Mouse (Mus musculus) gastrocnemius, postnatal 10 days (tissue): ENCODE results near the gene Pllp. TPM values are rescaled to one million over a fixed set of nuclear protein-coding genes. Genes with fewer than 3 reads are reported as not detected.

Experiments used
- DNase-seq: peaks from one replicate; pipeline ENCODE4 v3.0.0; 2021; ENCODE audit warnings: mixed read lengths
- long read RNA-seq, 2 experiments: library from polyadenylated mRNA; stranded (forward); transcript quantifications; one replicate each; pipeline ENCODE4 v2.0.0; 2021
- total RNA-seq, 2 experiments: library from RNA; stranded (reverse); gene quantifications; 2 replicates each; pipeline ENCODE4 v1.2.3; 2021

Gene Pllp
- 10 to 100 TPM in 1 of 2 experiments, 1 to 10 TPM in 1; 7.1 to 11.7 TPM for total RNA-seq
- long read RNA-seq, experiment 1, transcript Pllp-201 (4 exons, 1,926 nt), result major isoform, 9 of 10 reads
- long read RNA-seq, experiment 1, partial matches to known transcripts, result 0 of 10 reads
- long read RNA-seq, experiment 1, other reads (novel, unspliced or antisense), result 0 of 10 reads
- long read RNA-seq, experiment 2, transcript Pllp-201 (4 exons, 1,926 nt), result major isoform, 11 of 13 reads
- long read RNA-seq, experiment 2, partial matches to known transcripts, result 0 of 13 reads
- long read RNA-seq, experiment 2, other reads (novel, unspliced or antisense), result 2 of 13 reads

DNA sequence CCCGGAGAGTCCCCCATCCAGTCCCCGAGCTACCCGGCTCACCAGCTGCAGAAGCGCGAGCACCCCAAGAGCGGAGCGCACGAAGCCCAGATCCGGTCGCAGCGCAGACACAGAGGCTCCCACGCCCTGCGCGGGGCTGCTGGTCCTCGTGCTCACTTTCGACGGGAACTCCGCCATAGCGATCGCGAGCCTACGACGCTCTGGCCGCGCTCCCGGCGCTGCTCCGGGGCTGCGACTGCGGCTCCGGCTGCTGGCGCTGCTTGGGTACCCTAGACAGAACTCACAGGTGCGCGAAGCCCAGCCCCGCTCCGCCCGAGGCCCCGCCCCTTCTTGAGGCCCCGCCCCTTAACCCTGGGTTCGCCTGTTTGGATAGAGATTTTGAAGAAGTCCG lies at the start of gene Pllp:
Gene Pllp, minus strand, starts transcription at position 285 of the 391 bp plus-strand sequence.
- DNase-seq, result no peak

DNA sequence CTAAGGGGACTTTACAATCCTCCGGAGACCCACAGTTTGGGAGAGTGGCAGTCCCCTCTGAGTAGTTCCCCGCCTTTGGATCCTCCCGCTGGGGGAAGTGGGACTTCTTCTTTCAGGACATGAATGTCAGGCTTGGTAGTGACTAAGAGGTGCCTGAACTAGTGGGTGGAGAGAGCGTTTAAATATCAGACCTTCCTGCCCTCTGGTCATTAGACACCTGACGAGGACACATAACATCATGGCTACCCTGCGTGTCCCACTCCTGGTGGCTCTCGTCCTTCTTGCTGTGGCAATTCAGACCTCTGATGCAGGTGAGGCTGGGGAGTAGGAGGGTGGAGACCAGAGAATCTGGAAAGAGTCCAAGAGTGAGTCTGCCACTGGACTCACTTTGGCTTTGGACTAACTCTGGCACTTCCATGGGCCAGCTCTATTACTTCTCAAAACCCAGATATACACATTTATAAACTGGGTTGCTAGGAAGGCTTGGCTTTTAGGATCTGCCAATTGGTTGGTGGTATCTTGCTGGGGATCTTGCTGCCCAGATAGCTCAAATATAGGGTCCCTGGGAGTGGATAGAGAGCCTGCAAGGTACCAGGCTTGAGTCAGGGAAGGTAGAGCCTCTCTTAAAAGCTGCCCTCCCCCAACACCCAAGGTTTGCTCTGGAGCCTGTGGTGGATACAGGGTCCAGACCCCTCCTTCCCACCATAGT lies 49.6 kb upstream of the Pllp start, which contains the start of gene Ccl22:
Gene Ccl22, plus strand, starts transcription at position 115 of the 709 bp plus-strand sequence.
- no peak for DNase-seq

DNA sequence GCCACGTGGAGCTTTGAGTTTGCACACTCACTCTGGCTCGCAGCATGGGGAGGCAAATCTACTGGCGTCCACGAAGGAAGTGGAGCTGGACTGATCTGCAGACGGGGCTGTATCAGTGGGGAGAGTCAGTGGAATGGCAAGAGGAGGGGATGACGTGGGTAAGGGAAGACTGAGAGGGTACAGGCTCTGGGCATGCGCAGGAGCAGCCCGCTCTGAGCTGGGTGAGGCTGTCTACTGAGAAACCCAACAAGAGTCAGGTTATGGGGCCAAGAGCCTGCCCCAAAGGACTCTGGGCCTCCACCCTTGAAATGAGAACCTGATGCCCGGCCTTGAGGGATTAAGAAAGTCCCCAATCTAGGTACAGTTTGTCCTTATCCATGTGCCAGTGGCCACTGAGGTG lies 48.9 kb upstream of the Pllp start:
- DNase-seq, result no peak

DNA sequence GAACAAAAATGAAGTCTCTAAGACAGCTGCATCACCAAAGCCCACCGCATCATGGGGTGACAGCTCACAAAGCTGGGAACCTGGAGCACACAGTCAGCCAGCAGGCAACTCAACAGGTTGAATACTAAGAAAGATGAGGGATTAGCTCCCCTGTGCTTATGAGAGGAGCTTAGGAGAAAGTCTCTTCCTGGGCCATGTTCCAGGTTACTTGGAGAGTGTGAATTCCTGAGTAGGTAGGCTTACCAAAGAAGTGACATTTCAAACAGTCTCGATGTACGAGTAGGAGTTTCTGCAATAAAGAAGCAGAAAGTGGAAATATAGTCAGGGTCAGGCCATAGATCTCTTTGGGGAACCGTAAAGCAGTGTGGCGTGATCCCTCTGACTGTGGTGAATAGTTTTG lies 48.4 kb upstream of the Pllp start:
- DNase-seq, result no peak

DNA sequence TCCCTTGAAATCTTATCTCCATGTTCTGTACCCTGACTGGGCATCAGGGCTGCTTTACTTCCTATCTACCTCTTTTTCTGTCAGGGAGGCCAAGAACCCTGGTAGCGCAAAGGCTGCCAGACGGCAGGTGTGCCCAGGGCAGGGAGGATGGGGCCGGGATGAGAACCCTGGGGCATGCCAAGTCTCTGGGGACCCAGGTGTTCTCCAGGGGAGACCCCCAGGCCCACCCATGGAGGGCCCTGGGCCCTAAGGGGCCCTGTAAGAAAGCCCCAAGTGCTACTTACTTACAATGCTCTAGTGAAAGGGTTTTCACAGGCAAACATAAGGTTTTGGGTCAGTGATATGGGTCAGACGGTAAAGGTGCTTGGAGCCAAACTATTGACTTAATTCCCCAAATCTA lies 45.6 kb upstream of the Pllp start:
- no peak for DNase-seq

DNA sequence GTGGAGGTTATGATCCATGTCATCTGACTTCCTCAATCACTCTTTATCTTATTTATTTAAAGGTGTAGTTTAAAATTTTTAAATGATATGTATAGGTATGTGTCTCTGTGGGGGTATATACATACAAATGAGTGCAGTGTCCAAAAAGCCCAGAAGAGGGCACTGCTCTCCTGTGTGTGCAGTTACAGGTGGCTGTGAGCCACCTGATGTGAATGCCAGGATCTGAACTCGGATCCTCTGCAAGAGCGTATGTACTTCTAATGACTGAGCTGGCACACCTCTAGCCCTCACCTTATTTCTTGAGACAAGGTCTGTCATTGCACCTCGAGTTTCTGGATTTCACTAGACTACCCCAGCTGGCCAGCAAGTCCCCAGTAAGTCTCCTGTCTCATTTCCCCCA lies 44.5 kb upstream of the Pllp start:
- no peak for DNase-seq

DNA sequence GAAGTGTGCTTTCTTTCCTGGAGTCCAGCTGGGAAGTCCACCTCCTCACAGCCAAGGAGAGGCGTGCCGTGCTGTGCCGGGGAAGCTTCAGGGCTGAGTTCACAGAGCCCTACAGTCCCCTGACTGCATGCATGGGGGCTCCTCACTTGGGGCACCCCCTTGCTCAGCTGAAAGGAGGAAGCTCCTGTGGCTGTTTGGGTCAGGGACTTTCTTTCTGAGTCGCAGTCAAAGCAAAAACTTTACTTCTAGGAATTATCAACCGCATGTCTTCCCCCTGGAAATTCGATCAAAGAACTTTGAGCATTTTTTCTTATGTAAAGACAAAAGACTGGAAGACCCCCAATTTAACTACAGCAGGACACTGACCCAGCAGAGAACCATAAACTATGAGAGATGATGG lies 43.8 kb upstream of the Pllp start:
- DNase-seq, result no peak

DNA sequence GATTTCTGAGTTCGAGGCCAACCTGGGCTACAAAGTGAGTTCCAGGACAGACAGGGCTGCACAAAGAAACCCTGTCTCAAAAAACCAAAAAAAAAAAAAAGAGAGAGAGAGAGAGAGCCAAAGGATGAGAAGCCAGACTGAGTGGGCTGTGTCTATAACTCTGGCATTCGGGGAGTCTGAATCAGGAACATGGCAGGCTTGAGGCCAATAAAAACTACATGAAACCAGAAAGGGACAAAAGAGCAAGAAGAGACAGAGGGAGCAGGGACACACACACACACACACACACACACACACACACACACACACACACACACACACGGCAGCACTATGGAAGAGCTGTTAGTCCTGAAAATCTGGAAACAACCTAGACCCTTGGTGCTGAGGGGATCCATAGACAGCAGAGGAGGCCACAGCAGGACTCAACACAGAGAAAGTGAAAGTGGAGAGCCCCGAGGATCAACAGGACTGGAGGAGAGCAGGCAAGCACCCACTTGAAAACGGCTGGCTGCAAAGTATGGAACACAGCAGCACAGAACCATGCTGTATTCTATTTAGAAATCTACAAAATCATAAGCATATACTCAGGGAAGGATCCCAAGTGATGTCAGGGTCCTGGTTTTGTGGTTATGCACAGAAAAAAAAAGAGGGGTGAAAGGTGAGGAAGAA lies 39.5 kb upstream of the Pllp start:
- DNase-seq, result no peak

DNA sequence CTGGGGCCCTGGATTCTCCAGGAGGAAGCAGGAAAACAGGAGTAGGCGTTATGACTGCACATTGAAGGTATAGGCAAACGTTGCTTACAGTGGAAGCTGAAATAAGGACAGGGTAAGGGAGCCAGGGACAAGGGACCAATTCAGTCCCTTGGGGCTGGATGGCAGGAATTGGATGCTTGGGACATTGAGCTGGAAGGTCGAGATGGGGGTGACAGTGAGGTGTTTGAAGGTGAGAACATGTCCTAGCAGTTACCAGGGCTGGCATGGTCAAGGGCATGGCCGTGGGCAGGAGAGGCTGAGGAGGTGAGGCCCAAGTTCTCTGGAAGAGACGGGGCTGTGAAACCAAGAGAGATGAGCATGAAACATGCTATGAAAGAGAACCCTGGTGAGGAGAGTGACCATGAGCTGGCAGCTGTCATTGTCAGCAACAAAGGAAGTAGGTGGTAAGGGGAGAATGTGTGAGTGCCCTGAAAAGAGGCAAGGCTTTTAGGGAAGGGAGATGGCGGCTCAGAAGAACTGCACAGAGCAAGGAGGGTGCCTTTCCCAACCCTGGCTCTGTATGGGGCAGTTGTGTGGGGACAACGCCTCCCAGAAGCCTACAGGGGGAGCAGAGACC lies 38.8 kb upstream of the Pllp start:
- DNase-seq, result no peak

DNA sequence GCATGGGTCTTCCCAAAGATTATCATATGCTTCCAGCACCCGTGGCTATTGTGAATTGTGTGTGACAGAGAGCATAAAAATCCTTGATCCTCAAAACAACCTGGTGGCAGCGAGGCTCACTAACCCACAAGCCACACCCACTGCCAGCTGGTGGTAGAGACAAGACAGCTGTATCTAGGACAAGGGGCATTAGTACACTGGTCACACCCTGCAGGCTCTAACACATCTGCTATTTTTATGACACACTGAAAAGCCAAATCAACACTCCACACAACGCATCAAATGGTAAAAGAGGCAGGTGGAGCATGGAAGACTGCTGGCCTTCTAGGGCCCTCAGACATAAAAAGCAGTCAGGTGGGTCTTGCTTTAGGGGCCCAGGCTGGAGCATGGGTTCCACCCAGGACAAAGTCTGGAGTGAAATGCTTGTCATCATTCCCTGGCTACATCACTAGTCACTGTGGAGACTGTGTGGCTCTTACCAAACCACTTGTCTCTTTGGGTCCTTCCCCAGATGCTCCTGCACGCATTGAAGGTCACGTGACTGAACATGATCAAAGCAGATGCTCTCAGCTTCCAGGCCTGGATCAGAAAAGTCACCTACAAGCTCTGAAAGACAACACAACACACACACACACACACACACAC lies 37.9 kb upstream of the Pllp start:
- no peak for DNase-seq

DNA sequence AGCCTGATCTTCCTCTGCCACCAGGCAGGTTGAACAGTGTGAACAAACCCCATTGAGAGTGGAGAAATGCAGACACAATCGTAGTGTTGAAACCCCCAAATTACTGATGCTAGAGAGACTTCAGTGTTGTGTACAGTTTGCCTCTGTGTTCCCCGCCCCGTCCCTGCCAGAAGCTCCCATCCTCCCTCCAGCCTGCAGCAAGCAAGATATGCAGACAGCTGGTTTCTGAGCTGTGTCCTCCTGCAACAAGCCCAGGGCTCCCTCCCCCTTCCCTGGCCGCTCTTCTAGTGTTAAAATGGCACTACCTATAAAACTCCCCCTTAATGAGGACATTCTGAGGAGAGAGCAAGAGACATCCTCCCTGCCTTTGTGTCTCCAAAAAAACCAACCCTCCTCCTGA lies 33.2 kb upstream of the Pllp start:
- DNase-seq, result no peak

DNA sequence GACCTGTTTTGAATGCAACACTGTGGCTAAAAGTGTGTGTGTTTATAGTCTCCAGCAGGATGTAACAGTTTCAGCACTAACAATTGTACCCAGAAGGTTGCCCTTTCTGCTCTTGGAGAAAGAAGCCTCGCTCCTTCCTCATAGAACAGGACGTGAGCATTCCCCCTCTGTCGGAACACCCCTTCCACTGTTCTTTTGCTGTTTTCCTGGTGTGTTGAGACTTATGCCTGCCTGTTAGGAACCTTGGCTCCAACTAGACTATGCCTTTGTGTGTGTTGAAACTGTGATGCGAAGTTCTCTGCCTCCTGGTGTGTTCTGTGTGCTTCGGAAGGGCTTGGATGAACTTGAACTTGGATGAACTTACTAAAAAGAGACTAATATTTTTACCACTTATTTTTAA lies 29.9 kb upstream of the Pllp start:
- no peak for DNase-seq

DNA sequence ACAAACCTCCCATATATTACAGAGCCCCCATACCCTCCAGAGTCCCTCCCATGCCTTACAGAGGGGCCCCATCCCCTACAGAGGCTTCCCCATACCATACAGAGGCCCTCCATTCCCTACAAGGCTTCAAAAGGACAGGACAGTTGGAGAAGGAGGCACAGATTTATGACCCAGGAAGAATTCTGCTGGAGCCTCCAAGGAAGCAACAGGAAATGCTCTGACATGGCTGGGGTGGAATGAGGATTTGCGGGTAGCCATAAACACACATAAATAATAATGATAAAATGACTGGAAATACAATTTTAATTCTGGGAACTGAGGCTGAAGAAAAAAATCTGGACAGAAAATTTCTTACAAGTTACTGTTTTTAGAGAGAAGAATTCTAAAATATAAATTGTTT lies 20.8 kb upstream of the Pllp start:
- DNase-seq, result no peak

DNA sequence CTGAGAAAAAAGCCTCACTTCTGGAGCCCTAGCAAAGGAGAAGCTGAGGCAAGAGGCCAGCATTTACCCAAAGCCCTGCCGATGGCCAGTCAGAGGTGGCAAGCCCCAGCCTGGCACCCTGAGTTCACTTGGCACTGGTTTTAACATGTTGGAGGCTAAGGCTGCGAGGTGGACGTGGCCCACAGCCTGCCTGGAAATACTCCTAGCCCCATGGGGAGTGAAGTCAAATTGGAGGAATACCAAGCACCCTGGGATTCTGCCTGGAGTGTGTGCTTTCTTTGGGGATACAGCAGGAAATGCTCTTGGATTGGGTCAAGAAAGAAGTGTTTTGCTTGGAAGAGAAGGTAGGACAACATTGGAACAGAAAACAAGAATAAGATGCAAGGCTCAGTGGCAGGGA lies 19.8 kb upstream of the Pllp start:
- DNase-seq, result no peak

DNA sequence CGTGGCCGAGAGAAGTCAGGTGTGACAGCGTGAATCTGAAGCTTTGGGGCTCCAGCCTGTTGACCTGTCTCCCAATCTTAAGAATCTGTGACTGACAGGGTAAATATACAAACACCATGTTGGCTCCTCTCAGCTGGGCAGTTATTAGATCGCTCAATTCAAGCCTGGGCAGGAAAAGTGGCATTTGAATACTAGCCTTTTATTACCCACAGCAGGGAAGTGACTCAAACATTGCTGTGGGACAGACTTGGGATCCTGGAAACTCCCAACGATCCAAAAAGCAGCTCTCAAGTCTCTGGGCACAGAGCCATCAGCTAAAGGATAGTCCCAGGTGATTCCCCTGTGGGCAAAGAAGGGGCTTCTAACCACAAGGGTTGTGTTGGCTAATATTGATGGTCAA lies 18.5 kb upstream of the Pllp start:
- DNase-seq, result no peak

DNA sequence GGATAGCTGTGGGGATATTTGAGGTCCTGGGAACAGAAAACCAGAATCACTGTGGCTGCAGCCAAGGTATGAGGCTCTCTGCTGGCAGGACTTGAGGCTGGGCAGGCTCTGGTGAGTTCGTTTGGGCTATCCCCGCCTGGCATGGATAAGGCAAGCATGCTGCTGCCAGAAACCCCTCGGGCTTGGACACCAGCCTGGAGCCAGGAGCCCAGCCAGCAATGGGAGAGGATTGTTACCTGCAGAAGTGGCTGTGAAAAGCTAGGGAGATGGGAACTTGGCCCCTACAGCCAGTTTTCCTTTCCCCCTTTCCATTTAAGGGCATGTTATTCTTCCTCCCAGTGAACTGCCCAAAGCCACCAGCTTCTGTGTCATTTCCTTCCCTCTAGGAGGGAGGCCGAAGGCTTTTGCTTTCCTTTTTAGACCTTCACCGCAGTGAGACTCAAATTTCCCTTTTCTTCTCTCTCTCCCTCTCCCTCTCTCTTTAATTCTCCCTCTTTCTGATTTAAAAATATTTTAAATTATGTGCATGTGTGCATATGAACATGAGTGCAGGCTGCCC lies 15.2 kb upstream of the Pllp start:
- no peak for DNase-seq

DNA sequence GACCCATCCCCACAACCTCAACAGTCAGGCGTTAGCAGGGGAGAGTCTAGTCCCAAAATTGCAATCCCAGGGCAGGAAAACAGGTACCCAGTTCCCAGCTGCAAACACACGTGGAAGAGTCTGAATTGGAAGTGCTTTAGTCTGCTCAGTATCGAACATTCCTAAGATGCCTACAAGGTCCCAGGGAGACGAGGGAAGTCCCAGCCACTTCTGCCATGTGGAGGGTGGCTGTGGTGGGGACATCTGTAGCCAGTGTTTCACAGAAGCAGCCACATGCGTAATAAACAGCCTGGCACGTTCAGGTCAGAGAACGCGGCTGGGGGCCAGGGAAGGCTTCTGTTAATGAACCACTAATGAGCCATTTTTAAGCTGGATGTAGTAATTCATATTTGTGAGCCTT lies 14.3 kb upstream of the Pllp start:
- DNase-seq, result no peak

DNA sequence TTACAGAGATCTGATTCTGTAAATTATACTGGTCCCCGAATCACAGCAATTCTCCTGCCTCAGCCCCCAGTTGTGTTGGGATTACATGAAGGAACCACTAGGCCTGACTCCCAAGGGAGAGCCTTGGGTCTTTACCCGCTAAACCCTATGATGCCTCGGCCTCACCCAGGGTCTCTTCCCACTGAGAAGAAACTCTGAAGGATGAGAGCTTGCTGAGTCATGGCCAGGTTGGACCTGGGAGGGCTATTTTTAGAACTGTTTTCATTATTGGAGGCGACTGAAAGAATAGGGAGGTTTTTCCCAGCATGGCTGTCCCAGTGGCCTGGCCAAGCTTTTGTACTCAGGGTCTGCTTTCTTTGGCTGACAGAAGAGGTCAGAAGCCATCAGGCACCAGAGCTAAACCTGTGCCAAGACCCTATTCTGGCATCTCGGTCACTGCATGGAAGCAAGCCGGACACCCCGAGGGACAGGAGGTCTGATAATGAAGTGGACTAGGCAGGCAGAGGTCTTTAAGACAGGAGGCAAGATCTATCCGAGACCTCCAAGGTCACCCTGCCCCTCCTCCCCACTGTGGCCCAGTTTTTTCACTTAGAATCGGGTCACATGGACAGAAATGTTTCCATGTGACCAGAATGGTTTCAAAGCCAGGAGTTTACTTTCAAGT lies 10.8 kb upstream of the Pllp start:
- no peak for DNase-seq

DNA sequence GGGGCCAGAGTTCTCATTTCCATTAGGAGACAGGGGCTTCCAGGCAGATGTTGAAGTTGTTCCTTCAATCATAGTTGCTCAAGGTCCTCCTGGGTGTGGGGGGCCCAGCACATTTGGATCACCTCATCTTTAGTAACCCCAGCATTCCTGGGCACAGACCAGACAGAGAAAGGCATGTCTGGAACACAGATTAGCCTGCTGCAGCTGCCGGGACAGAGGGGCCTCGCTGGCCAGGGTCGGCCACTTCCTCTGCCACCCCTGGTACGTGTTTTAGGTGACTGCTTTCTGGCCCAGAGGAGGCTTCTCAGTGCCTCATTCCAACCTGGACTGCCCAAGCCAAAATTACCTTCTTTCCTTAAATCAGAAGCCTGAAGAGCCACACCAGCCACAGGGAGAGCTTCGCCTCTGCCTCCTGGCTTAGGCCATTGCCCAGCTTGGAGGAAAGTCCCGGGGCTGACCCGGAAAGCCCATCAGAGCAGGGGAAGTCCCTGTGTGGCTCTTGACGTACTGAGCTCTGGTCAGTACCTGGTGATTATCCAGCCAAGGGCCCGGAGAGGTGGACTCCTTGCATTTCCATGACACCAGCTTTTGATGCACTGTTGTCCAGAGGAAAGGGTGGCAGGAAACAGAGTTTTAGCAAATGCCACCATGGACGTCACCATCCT lies 9.6 kb upstream of the Pllp start:
- DNase-seq, result no peak

DNA sequence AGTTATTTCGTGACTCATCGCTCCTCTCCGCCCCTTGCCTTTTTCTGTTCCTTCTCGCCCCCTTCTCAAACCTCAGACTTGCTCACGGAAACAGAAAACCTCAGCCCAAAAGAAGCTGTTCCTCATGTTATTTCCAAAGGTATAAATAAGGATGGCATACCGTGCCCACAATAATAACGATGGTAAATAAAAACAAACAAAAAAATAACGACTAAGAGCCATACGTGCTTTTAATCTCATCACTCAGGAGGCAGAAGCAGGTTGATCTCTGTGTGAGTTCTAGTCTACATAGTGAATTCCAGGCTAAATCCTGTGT lies 8.5 kb upstream of the Pllp start:
- no peak for DNase-seq

DNA sequence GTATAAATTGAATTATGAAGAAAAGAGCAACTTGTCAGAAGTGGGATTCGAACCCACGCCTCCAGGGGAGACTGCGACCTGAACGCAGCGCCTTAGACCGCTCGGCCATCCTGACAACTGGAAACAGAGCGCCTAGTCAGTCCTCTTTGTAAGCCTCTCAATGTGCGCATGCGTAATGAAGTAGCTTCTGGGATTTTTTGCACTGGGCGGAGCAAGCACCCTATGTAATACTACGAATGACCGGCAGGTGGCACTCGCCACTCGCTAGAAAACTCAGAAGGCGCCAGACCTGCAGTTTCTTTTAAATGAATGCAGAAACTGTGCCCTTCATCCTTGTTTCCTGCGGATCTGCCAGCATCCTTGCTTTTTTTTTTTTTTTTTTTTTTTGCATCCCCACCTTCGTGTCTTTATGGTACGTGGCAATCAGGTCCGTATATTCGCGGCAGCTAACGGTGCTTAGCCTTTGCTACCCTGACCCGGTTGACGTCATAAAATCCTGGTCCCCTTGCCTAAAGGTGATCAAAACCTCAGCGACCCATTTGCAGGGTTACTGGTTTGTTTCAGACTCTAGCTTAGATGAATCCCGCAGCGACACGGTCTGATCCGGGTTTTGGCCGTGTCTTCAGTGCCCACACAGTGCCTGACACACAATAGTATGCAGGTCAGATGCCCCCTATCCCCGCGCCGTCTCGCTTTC lies 8.0 kb upstream of the Pllp start:
- peak; percentile 96 for DNase-seq
